Mouse (Mus musculus) forebrain, embryonic 10.5 days (tissue): Measurements from ENCODE around the gene Memo1. TPM values are rescaled to one million over a fixed set of nuclear protein-coding genes. Genes with fewer than 3 reads are reported as not detected.
"Not testable (repeated sequence)": the region's sequence is repeated elsewhere in the genome, so short reads cannot be mapped to it uniquely, and the experiment has no call there.

Experiments used
- DNase-seq: peaks from one replicate; pipeline ENCODE4 v3.0.0-alpha.2; 2017; ENCODE audit warnings: low spot score; ENCODE audit errors: extremely low spot score
- H3K27ac ChIP-seq: fragments of 300-500 bp; sonication (generic); 2 replicates; pipeline ENCODE4 v1.5.1; 2016; ENCODE audit warnings: mild to moderate bottlenecking
- H3K27me3 ChIP-seq: fragments of 300-500 bp; sonication (generic); 2 replicates; pipeline ENCODE4 v1.6.1; 2016; ENCODE audit warnings: mild to moderate bottlenecking; ENCODE audit not compliant: poor library complexity, severe bottlenecking
- H3K36me3 ChIP-seq: fragments of 300-500 bp; sonication (generic); replicated peaks from 2 replicates; pipeline ENCODE4 v1.6.1; 2016; ENCODE audit warnings: mild to moderate bottlenecking, moderate library complexity
- H3K4me1 ChIP-seq: fragments of 300-500 bp; sonication (generic); 2 replicates; pipeline ENCODE4 v1.6.1; 2016
- H3K4me3 ChIP-seq: fragments of 300-500 bp; sonication (generic); 2 replicates; pipeline ENCODE4 v1.5.1; 2016; ENCODE audit warnings: mild to moderate bottlenecking, moderate library complexity
- H3K9me3 ChIP-seq: fragments of 300-500 bp; sonication (generic); 2 replicates; pipeline ENCODE4 v1.6.1; 2016; ENCODE audit warnings: mild to moderate bottlenecking, moderate library complexity
- WGBS: fragments of 180-500 bp; shearing (Covaris S2); methylation state at CpG from one replicate; pipeline ENCODE4 v1.1.7; 2016; 5-methylcytosine and 5-hydroxymethylcytosine counted together
- polyA plus RNA-seq: library from polyadenylated mRNA; unstranded; fragments of >200 nt; fragmentation: Nextera tagmentation; extraction: Ambion mirVana; gene quantifications from 2 replicates; pipeline ENCODE4 v1.2.1, GENCODE M21; 2016

Memo1 gene
- polyA plus RNA-seq, 1 experiment from 2014 or later, result 95.9 TPM

DNA sequence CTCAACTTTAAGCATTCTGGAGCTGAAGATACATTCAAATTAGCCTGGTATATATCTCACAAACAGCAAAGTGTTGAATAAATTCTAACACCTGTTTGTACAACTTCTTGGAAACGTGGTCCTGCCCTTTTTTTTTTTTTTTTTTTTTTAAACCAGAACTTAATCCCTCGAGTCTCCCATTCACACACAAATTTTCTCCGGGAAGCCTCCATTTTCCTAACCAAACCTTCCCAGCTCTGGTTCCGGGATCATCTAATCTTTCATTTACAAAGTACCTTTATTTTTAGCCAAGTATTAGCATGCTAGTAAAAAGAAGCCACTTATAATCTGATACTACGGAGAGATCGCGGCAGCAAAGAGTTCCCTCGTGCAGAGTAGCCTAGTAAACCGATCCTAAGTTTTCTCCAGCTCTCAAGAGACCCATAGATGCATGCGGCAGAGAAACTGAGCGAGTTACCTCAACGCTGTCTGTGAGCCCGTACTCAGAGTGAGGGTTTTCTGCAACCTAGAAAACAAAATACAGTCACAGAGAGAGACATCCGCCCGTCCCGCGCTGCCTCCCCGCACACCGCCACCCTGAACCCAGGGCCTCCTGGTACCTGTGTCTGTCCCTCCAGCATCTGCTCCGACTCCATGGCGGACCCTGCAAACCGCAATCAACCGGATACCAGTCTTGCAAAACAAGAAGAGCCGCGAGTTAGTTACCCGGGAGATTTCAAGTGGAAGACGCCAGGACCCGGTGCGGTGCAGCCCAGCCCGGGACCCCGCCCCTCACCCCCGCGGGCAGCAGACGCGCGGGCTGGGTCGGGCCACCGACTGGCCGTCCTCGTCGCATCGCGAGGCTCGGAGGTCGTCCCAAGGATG lies 20.4 kb upstream of the Memo1 start:
- H3K36me3 ChIP-seq, result peaks cover 37% of the 10 kb centered on the region
- WGBS, result under 1% methylated on average over 45 of the region's 45 CpGs
- peak overlapping the region; percentile 87 for H3K4me3 ChIP-seq
- no peaks in the 10 kb centered on the region for H3K27me3 ChIP-seq
- DNase-seq, result no peak
- H3K9me3 ChIP-seq, result no peaks in the 10 kb centered on the region
- H3K4me1 ChIP-seq, result peaks cover 21% of the 10 kb centered on the region
- peak overlapping the region; percentile 96 for H3K27ac ChIP-seq

DNA sequence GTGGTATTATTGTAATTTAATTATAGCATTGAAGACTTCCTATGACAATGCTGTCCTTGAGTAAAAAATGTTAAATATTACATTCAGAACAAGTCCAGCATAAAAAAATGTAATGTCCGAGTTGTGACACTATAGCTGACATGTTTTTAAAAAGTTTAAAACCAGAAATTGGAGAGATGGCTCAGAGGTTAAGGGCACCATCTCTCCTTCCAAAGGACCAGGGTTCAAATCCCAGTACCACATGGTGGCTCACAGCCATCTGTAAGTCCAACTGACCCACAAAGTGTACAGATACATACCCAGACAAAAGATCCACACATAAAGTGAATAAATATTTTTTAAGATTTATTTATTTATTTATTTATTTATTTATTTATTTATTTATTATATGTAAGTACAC lies 10.7 kb upstream of the Memo1 start:
- no peaks in the 10 kb centered on the region for H3K9me3 ChIP-seq
- DNase-seq, result no peak
- no peak overlapping the region for H3K27ac ChIP-seq
- H3K36me3 ChIP-seq, result peaks cover 96% of the 10 kb centered on the region
- no peak overlapping the region for H3K4me3 ChIP-seq
- H3K4me1 ChIP-seq, result no peaks in the 10 kb centered on the region
- H3K27me3 ChIP-seq, result no peaks in the 10 kb centered on the region
- 91% methylated on average over 1 of the region's 1 CpGs for WGBS

GRCm38 (mm10) chr17:74305616-74306015 lies 10.3 kb upstream of the Memo1 start:
- Histone ChIP-seq H3K9me3 (no peaks in the 10 kb centered on the region), H3K27me3 (no peaks in the 10 kb centered on the region), H3K4me3 (no peak overlapping the region), H3K36me3 (peaks cover 96% of the 10 kb centered on the region), H3K27ac (no peak overlapping the region), H3K4me1 (no peaks in the 10 kb centered on the region)
- 92% methylated on average over 4 of the region's 4 CpGs for WGBS
- DNase-seq, result no peak

DNA sequence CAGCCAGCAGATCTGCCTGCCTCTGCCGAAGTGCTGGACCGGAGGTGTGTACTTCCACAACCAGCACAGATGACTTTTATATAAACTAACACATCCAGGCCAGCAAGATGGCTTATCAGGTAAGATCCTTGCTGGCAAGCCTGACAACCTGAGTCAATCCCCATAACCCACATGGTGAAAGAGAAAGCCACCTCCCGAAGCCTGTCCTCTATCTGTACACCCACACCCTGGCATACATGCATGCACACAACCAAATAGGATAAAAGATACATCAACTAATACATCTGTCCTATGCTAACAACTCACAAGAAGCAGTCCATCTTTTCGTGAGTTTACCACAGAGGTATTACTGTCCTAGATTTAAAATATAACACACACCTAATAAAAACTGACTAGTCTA lies 8.7 kb upstream of the Memo1 start:
- Histone ChIP-seq H3K4me3 (no peak overlapping the region), H3K27ac (no peak overlapping the region), H3K36me3 (peaks cover 96% of the 10 kb centered on the region), H3K9me3 (no peaks in the 10 kb centered on the region), H3K4me1 (no peaks in the 10 kb centered on the region), H3K27me3 (no peaks in the 10 kb centered on the region)
- 93% methylated on average over 4 of the region's 4 CpGs for WGBS
- DNase-seq, result no peak

DNA sequence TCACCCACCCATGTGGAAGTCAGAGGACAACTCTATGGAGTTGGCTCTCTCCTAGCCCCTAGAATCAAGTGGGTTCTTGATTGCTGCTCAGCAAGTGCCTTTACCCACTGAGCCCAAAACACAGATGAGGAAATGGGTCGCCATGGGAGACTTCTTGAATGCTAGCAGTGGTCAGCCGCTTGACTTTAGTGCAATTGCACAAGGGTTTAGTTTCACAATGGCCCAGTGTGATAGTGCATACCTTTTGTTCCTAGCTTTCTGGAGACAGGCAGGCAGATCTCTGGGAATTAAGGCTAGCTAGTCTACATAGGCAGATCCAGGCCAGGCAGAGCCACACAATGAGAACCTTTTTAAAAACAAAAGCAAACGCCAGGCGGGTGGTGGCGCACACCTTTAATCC lies 4.8 kb upstream of the Memo1 start:
- H3K9me3 ChIP-seq, result no peaks in the 10 kb centered on the region
- H3K27me3 ChIP-seq, result no peaks in the 10 kb centered on the region
- H3K36me3 ChIP-seq, result peaks cover 73% of the 10 kb centered on the region
- no peak for DNase-seq
- no peak overlapping the region for H3K27ac ChIP-seq
- H3K4me3 ChIP-seq, result no peak overlapping the region
- WGBS, result 89% methylated on average over 5 of the region's 5 CpGs
- H3K4me1 ChIP-seq, result peaks cover 5% of the 10 kb centered on the region; the same call in 1 of the 2 replicates

- WGBS, result 88% methylated on average over 5 of the region's 5 CpGs
These were observed 1.7 kb upstream of the Memo1 start for GRCm38 (mm10) chr17:74296991-74297390.

GRCm38 (mm10) chr17:74296076-74296823 lies 929 bp upstream of the Memo1 start:
- no peaks in the 10 kb centered on the region for H3K27me3 ChIP-seq
- 53% methylated on average over 11 of the region's 11 CpGs for WGBS
- H3K4me1 ChIP-seq, result peaks cover 27% of the 10 kb centered on the region
- peak overlapping the region; percentile 99 for H3K27ac ChIP-seq
- peak overlapping the region; percentile 77 for H3K4me3 ChIP-seq
- peaks cover 36% of the 10 kb centered on the region for H3K36me3 ChIP-seq
- H3K9me3 ChIP-seq, result no peaks in the 10 kb centered on the region
- DNase-seq, result no peak

More at GRCm38 (mm10) chr17:74296991-74297390, 1.7 kb upstream of the Memo1 start:
- H3K27me3 ChIP-seq, DNase-seq, H3K27ac ChIP-seq, H3K9me3 ChIP-seq, H3K4me3 ChIP-seq: not testable (repeated sequence)
- H3K4me1 ChIP-seq, result peaks cover 22% of the 10 kb centered on the region
- H3K36me3 ChIP-seq, result peaks cover 43% of the 10 kb centered on the region

DNA sequence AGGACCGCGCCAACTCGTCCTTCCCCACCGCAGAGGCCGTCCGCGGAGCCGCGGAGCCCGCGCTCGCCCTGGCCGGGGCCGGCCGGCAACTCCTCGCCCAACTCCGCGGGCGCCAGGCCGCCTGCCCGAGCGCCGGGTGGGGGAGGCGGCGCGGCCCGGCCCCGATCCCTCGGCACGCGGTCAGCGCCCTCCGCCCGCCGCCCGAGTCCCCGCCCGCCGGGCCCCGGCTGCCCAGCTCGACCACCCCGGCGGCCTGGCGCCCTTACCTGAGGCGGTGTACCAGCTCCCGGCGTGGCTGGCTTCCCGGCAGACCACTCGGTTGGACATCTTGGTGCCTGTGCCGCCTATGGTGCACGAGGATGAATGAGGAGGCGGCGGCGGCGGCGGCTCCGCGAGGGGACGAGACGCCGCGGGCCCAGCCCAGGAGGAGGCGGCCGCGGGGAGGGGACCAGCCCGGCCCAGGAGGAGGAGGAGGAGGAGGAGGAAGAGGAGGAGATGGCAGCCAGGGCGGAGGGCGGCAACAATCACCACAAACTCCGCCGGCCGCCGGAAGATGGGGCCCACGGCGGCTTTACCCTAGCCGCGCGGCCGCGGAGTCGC lies 795 bp downstream of the Memo1 start:
- no peaks in the 10 kb centered on the region for H3K9me3 ChIP-seq

DNA sequence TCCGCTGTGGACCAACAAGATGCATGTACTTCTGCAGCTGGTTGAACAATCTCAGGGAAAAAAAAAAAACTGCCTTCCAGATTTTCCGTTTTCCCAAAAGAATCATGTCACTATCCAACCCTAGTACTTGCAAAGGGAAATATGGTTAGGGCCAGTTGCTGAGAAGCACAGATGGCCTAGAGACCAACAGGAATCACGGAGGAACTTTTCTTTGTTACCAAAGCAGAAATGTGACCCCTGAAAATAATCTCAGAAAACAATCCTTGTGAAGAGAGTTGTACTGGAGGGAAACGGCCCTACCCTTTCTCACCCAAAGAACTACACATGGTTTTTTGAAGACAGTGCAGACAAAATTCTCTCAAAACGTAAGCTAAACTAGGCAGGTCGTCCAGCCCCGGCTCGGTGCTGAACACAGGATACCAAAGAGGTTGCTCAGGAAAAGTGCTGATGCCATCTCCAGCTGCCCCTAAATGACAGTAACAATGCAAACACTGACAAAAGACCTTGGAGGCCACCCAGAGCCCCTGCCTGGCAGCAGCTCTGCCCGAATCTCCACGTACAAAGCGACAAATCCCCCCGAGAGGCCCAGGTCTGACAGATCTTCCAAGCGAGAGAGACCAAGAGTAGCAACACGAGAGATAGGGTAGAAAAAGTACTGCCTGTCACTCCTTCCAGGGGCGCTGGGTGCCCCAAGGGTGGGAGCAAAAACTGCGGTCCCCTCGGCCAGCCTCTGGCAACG lies 1.5 kb downstream of the Memo1 start:
- peak; percentile 58 for DNase-seq
- WGBS, result 1% methylated on average over 18 of the region's 18 CpGs
- peaks cover 39% of the 10 kb centered on the region for H3K4me1 ChIP-seq
- peak overlapping the region; percentile 77 for H3K4me3 ChIP-seq
- no peaks in the 10 kb centered on the region for H3K9me3 ChIP-seq
- peaks cover 25% of the 10 kb centered on the region for H3K36me3 ChIP-seq
- H3K27ac ChIP-seq, result peak overlapping the region; percentile 99
- no peaks in the 10 kb centered on the region for H3K27me3 ChIP-seq

More for the DNA sequence above, 795 bp downstream of the Memo1 start:
- under 1% methylated on average over 70 of the region's 80 CpGs for whole genome bisulfite sequencing
- H3K4me3 ChIP-seq, result peak overlapping the region; percentile 77
- peak overlapping the region; percentile 99 for H3K27ac ChIP-seq
- no peaks in the 10 kb centered on the region for H3K27me3 ChIP-seq
- no peak for DNase-seq
- peaks cover 39% of the 10 kb centered on the region for H3K4me1 ChIP-seq
- peaks cover 27% of the 10 kb centered on the region for H3K36me3 ChIP-seq

- peaks cover 39% of the 10 kb centered on the region for H3K4me1 ChIP-seq
- WGBS, result 86% methylated on average over 4 of the region's 4 CpGs
- H3K4me3 ChIP-seq, result no peak overlapping the region
- no peak for DNase-seq
- H3K27me3 ChIP-seq, result no peaks in the 10 kb centered on the region
- H3K9me3 ChIP-seq, result peaks cover 6% of the 10 kb centered on the region
- H3K36me3 ChIP-seq, result peaks cover 31% of the 10 kb centered on the region
- no peak overlapping the region for H3K27ac ChIP-seq
These were observed 3.5 kb downstream of the Memo1 start for GRCm38 (mm10) chr17:74291640-74292361.

GRCm38 (mm10) chr17:74290869-74291268 lies 4.5 kb downstream of the Memo1 start:
- Histone ChIP-seq H3K4me1 (peaks cover 36% of the 10 kb centered on the region), H3K27ac (no peak overlapping the region), H3K4me3 (no peak overlapping the region), H3K27me3 (no peaks in the 10 kb centered on the region), H3K36me3 (peaks cover 31% of the 10 kb centered on the region), H3K9me3 (peaks cover 6% of the 10 kb centered on the region)
- DNase-seq, result no peak

DNA sequence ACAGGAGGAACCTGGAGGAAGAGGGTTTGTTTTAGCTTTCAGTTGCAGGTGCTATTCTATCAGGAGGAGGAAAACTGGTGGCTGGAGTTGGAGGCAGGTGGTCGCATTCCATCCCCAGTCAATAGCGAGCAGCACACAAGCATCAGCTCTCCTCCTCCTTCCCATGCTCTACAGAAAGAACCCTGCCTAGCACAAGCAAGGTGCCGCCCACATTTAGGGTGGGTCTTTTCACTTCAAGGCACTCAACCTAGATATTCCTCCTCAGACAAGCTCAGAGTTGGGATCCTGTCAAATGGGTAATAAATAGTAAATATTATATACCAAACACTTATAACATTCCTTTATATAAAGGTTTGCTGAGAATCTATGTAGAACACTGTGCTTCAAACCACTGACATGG lies 5.1 kb downstream of the Memo1 start:
- peaks cover 34% of the 10 kb centered on the region for H3K4me1 ChIP-seq
- no peak overlapping the region for H3K4me3 ChIP-seq
- DNase-seq, result no peak
- no peaks in the 10 kb centered on the region for H3K27me3 ChIP-seq
- no peak overlapping the region for H3K27ac ChIP-seq
- H3K36me3 ChIP-seq, result peaks cover 31% of the 10 kb centered on the region
- peaks cover 6% of the 10 kb centered on the region for H3K9me3 ChIP-seq
- 83% methylated on average over 3 of the region's 3 CpGs for WGBS
